Mouse (Mus musculus) liver, postnatal 0 days (tissue): ENCODE results near the gene Ptdss2.

Source experiments
- CTCF ChIP-seq: sonication (generic); IDR thresholded peaks from 2 replicates; pipeline ENCODE4 v1.5.1; 2016; ENCODE audit warnings: antibody characterized with exemption, low read depth
- EP300 ChIP-seq: IDR thresholded peaks from 2 replicates; pipeline ENCODE4 v1.6.1; 2016; ENCODE audit warnings: antibody characterized with exemption, low read depth, mild to moderate bottlenecking

GRCm38 (mm10) chr7:141188733-141189132 is 66.6 kb downstream of the Ptdss2 start:
- no peak for TF ChIP-seq CTCF
- TF ChIP-seq EP300 = no peak
